Mouse (Mus musculus): ENCODE measurements around the gene Mrpl33.

- TF ChIP-seq POLR2A (IDR thresholded peaks at IDR 0.05; ENCODE audit: borderline replicate concordance, insufficient read depth, low read length) = no peak
- no peak for TF ChIP-seq CTCF (IDR thresholded peaks at IDR 0.05; ENCODE audit: borderline replicate concordance, insufficient read depth, low read depth, low read length)
Measured at GRCm38 (mm10) chr5:31576539-31576975, 20.2 kb upstream of the Mrpl33 start.
